Mouse (Mus musculus) layer of hippocampus, postnatal 36 days (tissue): ENCODE data around the gene Lman1l. TPM values are rescaled to one million over a fixed set of nuclear protein-coding genes. Genes with fewer than 3 reads are reported as not detected.
A peak's percentile ranks its signal among the peaks of the same experiment; 100 is the strongest.

Source experiments
- DNase-seq, 2 experiments: peaks; one replicate each; pipeline ENCODE4 v3.0.0; 2022
- total RNA-seq, 2 experiments: library from RNA; stranded (reverse); gene quantifications; 2 replicates each; pipeline ENCODE4 v1.2.3; 2021

Gene Lman1l
- total RNA-seq, 2 experiments from 2014 or later: not detected

- DNase-seq: peak; percentile 89 to 91
Observed at GRCm38 (mm10) chr9:57644944-57645893, 24.6 kb upstream of the Lman1l start.

GRCm38 (mm10) chr9:57644442-57644943 is 23.9 kb upstream of the Lman1l start:
- no peak for DNase-seq

GRCm38 (mm10) chr9:57643856-57644180 is 23.2 kb upstream of the Lman1l start:
- no peak for DNase-seq

- DNase-seq: no peak
Observed at GRCm38 (mm10) chr9:57643169-57643855, 22.7 kb upstream of the Lman1l start.

GRCm38 (mm10) chr9:57641775-57642550 is 21.4 kb upstream of the Lman1l start:
- no peak for DNase-seq

- no peak for DNase-seq
Observed at GRCm38 (mm10) chr9:57641022-57641421, 20.4 kb upstream of the Lman1l start.

- no peak for DNase-seq
Observed at GRCm38 (mm10) chr9:57640384-57640783, 19.8 kb upstream of the Lman1l start.

- DNase-seq: no peak
Observed at GRCm38 (mm10) chr9:57639661-57640328, 19.2 kb upstream of the Lman1l start.

GRCm38 (mm10) chr9:57638651-57639459 is 18.3 kb upstream of the Lman1l start:
- DNase-seq: no peak

- DNase-seq: peak; percentile 47 to 54
Observed at GRCm38 (mm10) chr9:57637741-57638322, 17.3 kb upstream of the Lman1l start.

- no peak for DNase-seq
Observed at GRCm38 (mm10) chr9:57637272-57637671, 16.7 kb upstream of the Lman1l start.

- peak; percentile 51 to 57 for DNase-seq
Observed at GRCm38 (mm10) chr9:57633481-57634024, 13.0 kb upstream of the Lman1l start.

GRCm38 (mm10) chr9:57629118-57629874 is 8.7 kb upstream of the Lman1l start:
- peak; percentile 77 to 81 for DNase-seq

- DNase-seq: no peak
Observed at GRCm38 (mm10) chr9:57628717-57629116, 8.1 kb upstream of the Lman1l start.

GRCm38 (mm10) chr9:57627892-57628291 is 7.3 kb upstream of the Lman1l start:
- no peak for DNase-seq

- DNase-seq: no peak
Observed at GRCm38 (mm10) chr9:57627191-57627590, 6.6 kb upstream of the Lman1l start.

GRCm38 (mm10) chr9:57625674-57626500 is 5.3 kb upstream of the Lman1l start:
- DNase-seq: no peak

GRCm38 (mm10) chr9:57624295-57624694 is 3.7 kb upstream of the Lman1l start:
- no peak for DNase-seq

- no peak for DNase-seq
Observed at GRCm38 (mm10) chr9:57618854-57619253, 1.7 kb downstream of the Lman1l start.
